Mouse (Mus musculus) limb, embryonic 12.5 days (tissue): ENCODE measurements at regions not wholly inside any gene's neighbourhood (a gene's known extent, or its start where the extent isn't known, plus 50 kb on each side); places are given as distances from the start of the nearest gene placed in this dataset.

Source experiments
- ATAC-seq: fragments of 200-750 bp; cut with Nextera tagmentation; 2 replicates; pipeline ENCODE4 v1.8.0; 2017; ENCODE audit warnings: low read depth, moderate TSS enrichment; ENCODE audit not compliant: insufficient number of reproducible peaks, insufficient read depth, low FRiP score, low TSS enrichment
- H3K27ac ChIP-seq: fragments of 300-500 bp; sonication (generic); 2 replicates; pipeline ENCODE4 v1.5.1; 2016; ENCODE audit warnings: mild to moderate bottlenecking, moderate library complexity
- H3K27me3 ChIP-seq: fragments of 300-500 bp; sonication (generic); 2 replicates; pipeline ENCODE4 v1.6.1; 2016; ENCODE audit warnings: mild to moderate bottlenecking, moderate library complexity
- H3K36me3 ChIP-seq: fragments of 300-500 bp; sonication (generic); 2 replicates; pipeline ENCODE4 v1.6.1; 2016; ENCODE audit warnings: mild to moderate bottlenecking, moderate library complexity
- H3K4me1 ChIP-seq: fragments of 300-500 bp; sonication (generic); replicated peaks from 2 replicates; pipeline ENCODE4 v1.6.1; 2016
- H3K4me2 ChIP-seq: fragments of 300-500 bp; sonication (generic); 2 replicates; pipeline ENCODE4 v1.6.1; 2016; ENCODE audit warnings: mild to moderate bottlenecking, moderate library complexity
- H3K4me3 ChIP-seq: fragments of 300-500 bp; sonication (generic); replicated peaks from 2 replicates; pipeline ENCODE4 v1.5.1; 2016; ENCODE audit warnings: mild to moderate bottlenecking
- H3K9ac ChIP-seq: fragments of 300-500 bp; sonication (generic); replicated peaks from 2 replicates; pipeline ENCODE4 v1.6.1; 2016; ENCODE audit warnings: mild to moderate bottlenecking, moderate library complexity
- H3K9me3 ChIP-seq: fragments of 300-500 bp; sonication (generic); 2 replicates; pipeline ENCODE4 v1.6.1; 2016; ENCODE audit warnings: mild to moderate bottlenecking, moderate library complexity
- WGBS: fragments of 180-500 bp; shearing (Covaris S2); methylation state at CpG from one replicate; pipeline ENCODE4 v1.1.7; 2016; 5-methylcytosine and 5-hydroxymethylcytosine counted together

- 91% methylated on average over 5 of the region's 5 CpGs for WGBS
- H3K4me2 ChIP-seq = no peak overlapping the region
- no peak overlapping the region for H3K9ac ChIP-seq
- no peak for ATAC-seq
- no peaks in the 10 kb centered on the region; the same call in 1 of the 2 replicates for H3K9me3 ChIP-seq
- H3K4me3 ChIP-seq = no peak overlapping the region
- no peak overlapping the region for H3K27ac ChIP-seq
- no peaks in the 10 kb centered on the region for H3K4me1 ChIP-seq
- no peaks in the 10 kb centered on the region for H3K36me3 ChIP-seq
- H3K27me3 ChIP-seq = peaks cover 8% of the 10 kb centered on the region; the same call in 1 of the 2 replicates
Observed at GRCm38 (mm10) chr8:26484749-26485148, 365.4 kb downstream of the Gm45692 start.

GRCm38 (mm10) chr8:26487866-26488265 is 368.5 kb downstream of the Gm45692 start:
- H3K27ac ChIP-seq = no peak overlapping the region
- no peak overlapping the region for H3K4me3 ChIP-seq
- H3K9me3 ChIP-seq = no peaks in the 10 kb centered on the region; the same call in 1 of the 2 replicates
- no peak overlapping the region for H3K4me2 ChIP-seq
- peaks cover 8% of the 10 kb centered on the region; the same call in 1 of the 2 replicates for H3K27me3 ChIP-seq
- WGBS = 88% methylated on average over 7 of the region's 7 CpGs
- no peak overlapping the region for H3K9ac ChIP-seq
- ATAC-seq = no peak
- no peaks in the 10 kb centered on the region for H3K36me3 ChIP-seq
- H3K4me1 ChIP-seq = no peaks in the 10 kb centered on the region

GRCm38 (mm10) chr8:26488590-26488989 is 369.3 kb downstream of the Gm45692 start:
- H3K27ac ChIP-seq = no peak overlapping the region
- no peaks in the 10 kb centered on the region for H3K4me1 ChIP-seq
- H3K4me3 ChIP-seq = no peak overlapping the region
- no peak overlapping the region for H3K9ac ChIP-seq
- 78% methylated on average over 8 of the region's 8 CpGs for WGBS
- H3K36me3 ChIP-seq = no peaks in the 10 kb centered on the region
- no peak for ATAC-seq
- H3K4me2 ChIP-seq = no peak overlapping the region
- peaks cover 8% of the 10 kb centered on the region; the same call in 1 of the 2 replicates for H3K27me3 ChIP-seq
- H3K9me3 ChIP-seq = no peaks in the 10 kb centered on the region; the same call in 1 of the 2 replicates

- no peak for ATAC-seq
- Histone ChIP-seq H3K4me2 (no peak overlapping the region), H3K36me3 (no peaks in the 10 kb centered on the region), H3K9ac (no peak overlapping the region), H3K4me1 (peaks cover 18% of the 10 kb centered on the region), H3K4me3 (no peak overlapping the region), H3K27ac (no peak overlapping the region), H3K9me3 (no peaks in the 10 kb centered on the region), H3K27me3 (peaks cover 19% of the 10 kb centered on the region)
- WGBS = 70% methylated on average over 9 of the region's 9 CpGs
Observed at GRCm38 (mm10) chr8:26501196-26501813, 382.0 kb downstream of the Gm45692 start.

GRCm38 (mm10) chr8:26501814-26502572 is 382.7 kb downstream of the Gm45692 start:
- ATAC-seq = no peak
- H3K4me1 ChIP-seq = peaks cover 18% of the 10 kb centered on the region
- no peak overlapping the region for H3K9ac ChIP-seq
- no peaks in the 10 kb centered on the region for H3K9me3 ChIP-seq
- no peak overlapping the region for H3K4me2 ChIP-seq
- 45% methylated on average over 11 of the region's 11 CpGs for WGBS
- H3K36me3 ChIP-seq = no peaks in the 10 kb centered on the region
- no peak overlapping the region for H3K4me3 ChIP-seq
- no peak overlapping the region for H3K27ac ChIP-seq
- peaks cover 25% of the 10 kb centered on the region for H3K27me3 ChIP-seq

GRCm38 (mm10) chr8:26502772-26503171 is 383.4 kb downstream of the Gm45692 start:
- Histone ChIP-seq H3K36me3 (no peaks in the 10 kb centered on the region), H3K4me3 (no peak overlapping the region), H3K4me2 (no peak overlapping the region), H3K9me3 (no peaks in the 10 kb centered on the region), H3K9ac (no peak overlapping the region), H3K4me1 (peaks cover 18% of the 10 kb centered on the region), H3K27ac (no peak overlapping the region), H3K27me3 (peaks cover 30% of the 10 kb centered on the region)
- 51% methylated on average over 4 of the region's 4 CpGs for WGBS
- no peak for ATAC-seq

GRCm38 (mm10) chr8:26503918-26504317 is 384.6 kb downstream of the Gm45692 start:
- Histone ChIP-seq H3K36me3 (no peaks in the 10 kb centered on the region), H3K4me3 (no peak overlapping the region), H3K27me3 (peaks cover 41% of the 10 kb centered on the region), H3K27ac (no peak overlapping the region), H3K9me3 (no peaks in the 10 kb centered on the region), H3K9ac (no peak overlapping the region), H3K4me2 (no peak overlapping the region), H3K4me1 (peaks cover 18% of the 10 kb centered on the region)
- no peak for ATAC-seq
- 57% methylated on average over 4 of the region's 4 CpGs for WGBS

- H3K27ac ChIP-seq = no peak overlapping the region
- H3K9ac ChIP-seq = no peak overlapping the region
- H3K4me3 ChIP-seq = no peak overlapping the region
- peaks cover 47% of the 10 kb centered on the region for H3K27me3 ChIP-seq
- H3K4me2 ChIP-seq = no peak overlapping the region
- H3K36me3 ChIP-seq = no peaks in the 10 kb centered on the region
- WGBS = 52% methylated on average over 16 of the region's 16 CpGs
- ATAC-seq = no peak
- H3K9me3 ChIP-seq = no peaks in the 10 kb centered on the region
- H3K4me1 ChIP-seq = peaks cover 18% of the 10 kb centered on the region
Observed at GRCm38 (mm10) chr8:26504319-26505035, 385.1 kb downstream of the Gm45692 start.

GRCm38 (mm10) chr8:26507611-26508070 is 388.3 kb downstream of the Gm45692 start:
- H3K36me3 ChIP-seq = no peaks in the 10 kb centered on the region
- no peak overlapping the region for H3K9ac ChIP-seq
- no peaks in the 10 kb centered on the region for H3K9me3 ChIP-seq
- WGBS = 17% methylated on average over 12 of the region's 12 CpGs
- H3K27ac ChIP-seq = no peak overlapping the region
- no peak for ATAC-seq
- H3K4me1 ChIP-seq = peaks cover 3% of the 10 kb centered on the region; the same call in 1 of the 2 replicates
- H3K27me3 ChIP-seq = peaks cover 60% of the 10 kb centered on the region
- H3K4me2 ChIP-seq = no peak overlapping the region
- no peak overlapping the region for H3K4me3 ChIP-seq

- Histone ChIP-seq H3K9me3 (no peaks in the 10 kb centered on the region), H3K36me3 (no peaks in the 10 kb centered on the region), H3K4me2 (no peak overlapping the region), H3K4me1 (no peaks in the 10 kb centered on the region), H3K27ac (no peak overlapping the region), H3K9ac (no peak overlapping the region), H3K27me3 (peaks cover 52% of the 10 kb centered on the region), H3K4me3 (no peak overlapping the region)
- WGBS = 60% methylated on average over 3 of the region's 3 CpGs
- 0 out of 2 replicates have a peak, but pooled peaks have one; percentile 52 for ATAC-seq
Observed at GRCm38 (mm10) chr8:26509254-26509653, 389.9 kb downstream of the Gm45692 start.

- Histone ChIP-seq H3K27ac (no peak overlapping the region), H3K36me3 (no peaks in the 10 kb centered on the region), H3K4me1 (no peaks in the 10 kb centered on the region), H3K27me3 (peaks cover 31% of the 10 kb centered on the region), H3K4me3 (no peak overlapping the region), H3K9ac (no peak overlapping the region), H3K4me2 (no peak overlapping the region), H3K9me3 (no peaks in the 10 kb centered on the region)
- ATAC-seq = no peak
- 85% methylated on average over 7 of the region's 7 CpGs for WGBS
Observed at GRCm38 (mm10) chr8:26513001-26513400, 393.7 kb downstream of the Gm45692 start.
